Mouse (Mus musculus) kidney, postnatal 10 days (tissue): Measurements from ENCODE around the gene Tstd1.

ENCODE experiments used
- DNase-seq: peaks from one replicate; pipeline ENCODE4 v3.0.0; 2021; ENCODE audit warnings: mixed read lengths

Tstd1 gene

DNA sequence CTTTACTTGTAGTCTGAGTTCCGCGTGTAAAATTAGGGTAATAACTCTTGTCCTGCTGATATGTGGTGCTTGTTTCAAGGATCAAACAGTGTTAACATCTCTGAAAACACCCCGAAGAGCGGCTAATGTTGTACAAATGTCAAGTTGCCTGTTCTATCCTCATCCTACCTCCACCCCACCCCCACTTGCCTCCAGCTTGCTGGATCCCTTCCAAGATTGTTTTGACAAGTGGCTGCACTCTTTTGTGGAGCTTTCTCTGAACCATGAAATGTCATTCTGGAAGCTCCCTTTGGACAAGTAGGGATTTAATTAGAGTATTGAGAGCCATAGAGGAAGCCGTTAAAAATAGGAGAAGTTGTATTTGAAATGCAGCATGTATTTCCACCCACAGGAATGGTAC, 41.1 kb downstream of the Tstd1 start:
- DNase-seq = peak; percentile 44

DNA sequence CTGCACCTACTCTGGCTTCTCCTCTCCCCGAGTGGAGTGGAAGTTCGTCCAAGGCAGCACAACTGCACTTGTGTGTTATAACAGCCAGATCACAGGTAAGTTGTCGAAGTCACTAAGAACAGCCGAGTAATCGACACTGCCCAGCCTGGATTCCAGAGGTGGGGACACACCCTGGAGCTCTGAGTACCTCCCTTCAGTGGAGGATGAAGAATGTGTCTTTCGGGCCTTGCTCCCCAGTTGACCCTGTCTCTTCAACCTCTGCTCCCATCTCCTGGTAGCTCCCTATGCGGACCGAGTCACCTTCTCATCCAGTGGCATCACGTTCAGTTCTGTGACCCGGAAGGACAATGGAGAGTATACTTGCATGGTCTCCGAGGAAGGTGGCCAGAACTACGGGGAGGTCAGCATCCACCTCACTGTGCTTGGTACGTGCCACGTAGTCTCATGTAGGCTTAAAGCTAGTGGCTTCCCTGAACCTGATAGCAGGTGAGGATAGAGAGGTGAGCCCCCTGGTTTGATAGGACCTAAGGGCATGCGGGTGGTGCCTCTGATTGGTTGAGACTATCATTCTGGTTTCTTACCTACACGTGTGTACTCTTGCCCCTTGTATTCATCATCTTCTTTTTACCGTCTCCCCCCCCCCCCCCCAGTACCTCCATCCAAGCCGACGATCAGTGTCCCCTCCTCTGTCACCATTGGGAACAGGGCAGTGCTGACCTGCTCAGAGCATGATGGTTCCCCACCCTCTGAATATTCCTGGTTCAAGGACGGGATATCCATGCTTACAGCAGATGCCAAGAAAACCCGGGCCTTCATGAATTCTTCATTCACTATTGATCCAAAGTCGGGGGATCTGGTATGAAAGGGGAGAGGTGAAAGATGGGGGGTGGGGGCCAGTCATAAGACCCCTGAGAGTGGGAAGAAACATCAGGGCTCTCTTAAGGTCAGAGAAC, 42.2 kb downstream of the Tstd1 start:
- DNase-seq = no peak

DNA sequence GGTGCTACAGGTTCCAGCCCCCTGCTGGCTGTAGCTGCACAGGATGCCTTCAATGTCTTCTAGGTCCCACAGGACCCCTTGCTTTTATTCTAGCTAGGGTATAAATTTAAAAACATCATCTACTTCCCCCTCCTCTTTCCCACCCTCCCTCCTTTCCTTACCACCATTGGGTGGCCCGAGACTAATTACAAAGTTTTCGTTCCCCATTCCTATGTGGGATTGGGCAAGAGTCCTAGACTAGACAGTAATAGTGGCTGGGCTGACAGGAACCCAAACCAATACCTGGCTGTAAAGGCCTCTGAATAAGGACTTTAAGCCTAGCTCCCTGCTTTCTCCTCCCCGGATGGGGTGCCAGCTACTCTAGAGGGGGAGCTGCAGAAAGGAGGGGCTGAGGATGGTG, 44.5 kb downstream of the Tstd1 start:
- DNase-seq = no peak

DNA sequence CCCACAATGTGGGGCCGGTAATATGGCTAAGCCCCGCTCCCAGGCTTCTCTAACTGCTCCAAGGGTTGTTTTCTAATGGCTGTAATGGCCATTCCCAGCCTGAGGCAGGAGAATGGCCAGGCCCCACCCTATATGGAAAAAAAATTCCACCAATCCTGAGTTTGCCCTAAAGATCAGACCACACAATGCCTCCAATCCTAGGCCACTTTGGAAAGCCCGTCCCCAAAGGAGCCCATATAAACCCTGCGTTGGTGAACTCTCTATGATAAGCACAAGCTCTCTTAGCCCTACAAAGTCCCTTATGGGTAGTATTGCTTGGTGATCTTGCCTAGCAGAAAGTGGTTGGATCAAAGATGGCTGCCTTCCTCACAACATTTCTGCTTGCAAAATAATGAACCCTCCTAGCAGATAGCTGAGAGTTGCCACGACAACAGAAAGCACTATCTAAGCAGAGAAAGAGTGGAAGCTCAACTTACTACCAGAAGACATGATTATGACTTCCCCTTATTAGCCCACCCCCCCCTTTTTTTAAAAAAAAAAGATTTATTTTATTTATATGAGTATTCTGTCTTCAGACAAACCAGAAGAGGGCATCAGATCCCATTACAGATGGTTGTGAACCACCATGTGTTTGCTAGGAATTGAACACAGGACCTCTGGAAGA, 47.2 kb downstream of the Tstd1 start:
- DNase-seq = no peak

DNA sequence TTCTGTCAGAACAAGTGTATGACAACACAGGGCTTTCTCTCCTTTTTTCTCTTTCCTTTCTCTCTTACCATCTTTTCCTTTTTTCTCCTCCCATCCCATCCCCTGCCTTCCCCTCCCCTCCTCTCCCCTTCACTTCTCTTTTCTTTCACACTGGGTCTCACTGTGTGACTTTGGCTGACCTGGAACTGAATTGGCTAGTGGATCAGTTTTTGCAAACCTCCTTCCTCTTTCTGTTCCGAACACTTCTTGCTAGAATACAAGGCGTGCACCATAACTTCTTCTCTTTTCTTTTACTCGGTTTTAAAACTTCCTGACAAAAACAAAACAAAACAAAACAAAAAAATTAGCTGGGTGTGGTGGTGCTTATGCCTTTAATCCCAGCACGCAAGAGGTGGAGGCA, 47.9 kb downstream of the Tstd1 start:
- DNase-seq = no peak

DNA sequence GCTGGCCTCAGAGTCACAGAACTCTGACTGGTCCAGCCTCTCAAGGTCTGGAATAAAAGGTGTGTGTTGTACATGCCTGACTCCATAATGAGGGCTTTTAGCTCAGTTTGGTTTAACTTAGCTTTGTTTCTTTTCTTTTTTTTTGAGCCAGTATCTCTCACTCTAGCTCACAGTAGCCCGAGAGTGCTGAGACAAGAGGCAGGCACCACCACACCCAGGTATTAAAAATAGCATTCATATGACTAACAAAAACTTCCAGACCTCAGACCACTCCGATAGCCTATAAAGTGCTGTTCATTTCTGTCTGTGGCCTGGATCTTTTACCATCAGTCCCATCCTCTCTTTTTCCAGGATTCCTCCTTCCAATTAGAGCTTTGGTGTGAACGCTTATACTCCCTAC, 51.0 kb downstream of the Tstd1 start:
- DNase-seq = no peak
